Mouse (Mus musculus): ENCODE measurements around the gene Kcp.

- no peak for TF ChIP-seq POLR2A (IDR thresholded peaks at IDR 0.05; ENCODE audit: low read depth, low read length)
- TF ChIP-seq CTCF (IDR thresholded peaks at IDR 0.05; ENCODE audit: extremely low read depth, insufficient read depth, insufficient read length, insufficient replicate concordance) = no peak
Measured at GRCm38 (mm10) chr6:29527361-29528164, 19.8 kb upstream of the Kcp start.
